Mouse (Mus musculus): ENCODE results near the gene Glrx2. TPM values are rescaled to one million over a fixed set of nuclear protein-coding genes. Genes with fewer than 3 reads are reported as not detected.
A peak's percentile ranks its signal among the peaks of the same experiment; 100 is the strongest.

Gene Glrx2
- polyA plus RNA-seq, 1 experiment = 17.2 TPM

DNA sequence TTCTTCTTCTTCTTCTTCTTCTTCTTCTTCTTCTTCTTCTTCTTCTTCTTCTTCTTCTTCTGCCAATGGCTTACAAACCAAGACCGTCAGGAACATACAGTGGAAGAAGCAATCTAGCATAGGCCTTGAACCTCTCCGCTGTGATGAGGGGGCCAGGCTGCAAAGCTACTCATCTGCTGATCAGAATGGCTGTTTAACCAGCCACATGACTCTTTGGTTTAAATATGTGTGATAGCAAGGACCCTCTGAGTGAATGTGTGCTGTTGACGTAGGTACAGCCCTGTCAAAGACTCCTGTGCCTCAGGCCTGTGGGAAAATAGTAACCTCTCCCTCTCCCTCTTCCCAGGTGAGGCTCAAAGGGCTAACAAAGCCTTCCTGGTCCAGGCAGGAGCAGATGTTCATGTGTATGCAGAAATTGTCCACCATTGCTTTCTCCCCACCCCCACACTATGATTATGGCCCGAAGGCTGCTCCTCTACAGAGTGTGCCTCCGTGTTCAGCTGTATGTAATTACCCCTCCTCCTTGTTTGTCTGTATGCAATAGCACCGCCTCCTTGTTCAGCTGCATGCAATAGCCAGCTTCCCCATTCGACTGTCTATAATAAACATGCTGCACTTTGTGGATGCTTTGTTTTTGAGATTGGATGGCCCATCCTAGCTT is 6.0 kb upstream of the Glrx2 start:
- WGBS = 58% methylated on average over 7 of the region's 7 CpGs
- TF ChIP-seq CTCF (IDR thresholded peaks at IDR 0.05; ENCODE audit: insufficient read depth, low read length) = no peak
- TF ChIP-seq POLR2A (IDR thresholded peaks at IDR 0.05; ENCODE audit: borderline replicate concordance, extremely low read depth, low read depth, low read length) = no peak
- H3K4me1 ChIP-seq (ENCODE audit: control insufficient read depth, insufficient read depth, low read length) = no peaks in the 10 kb centered on the region
- no peak overlapping the region for H3K4me3 ChIP-seq (replicated peaks; ENCODE audit: extremely low read depth, low read depth, low read length)
- no peak for DNase-seq

DNA sequence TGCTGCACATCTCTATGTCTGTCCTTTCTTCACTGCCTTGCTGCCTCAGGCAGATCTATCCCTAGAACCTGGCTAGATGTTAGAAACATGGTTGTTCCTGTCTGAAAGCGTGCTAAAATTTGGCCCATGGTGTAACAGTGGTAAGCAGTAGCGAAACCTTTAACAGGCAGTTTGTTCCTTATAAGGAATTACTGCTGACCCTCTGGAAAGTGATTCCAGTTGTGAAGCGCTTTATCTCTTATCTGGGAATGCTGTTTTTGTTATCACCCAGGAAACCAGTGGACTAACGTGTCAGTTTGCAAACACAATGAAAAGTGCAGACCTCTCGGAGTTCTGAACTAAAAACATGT is 5.5 kb upstream of the Glrx2 start:
- 50% methylated on average over 5 of the region's 5 CpGs for WGBS
- no peak for DNase-seq
- Histone ChIP-seq H3K4me3 (replicated peaks; ENCODE audit: extremely low read depth, low read depth, low read length) (no peak overlapping the region), H3K4me1 (ENCODE audit: control insufficient read depth, insufficient read depth, low read length) (no peaks in the 10 kb centered on the region)
- TF ChIP-seq CTCF (IDR thresholded peaks at IDR 0.05; ENCODE audit: insufficient read depth, low read length) (no peak), POLR2A (IDR thresholded peaks at IDR 0.05; ENCODE audit: borderline replicate concordance, extremely low read depth, low read depth, low read length) (no peak)

- WGBS = 79% methylated on average over 5 of the region's 5 CpGs
- no peak for TF ChIP-seq CTCF (IDR thresholded peaks at IDR 0.05; ENCODE audit: insufficient read depth, low read length)
- no peak for TF ChIP-seq POLR2A (IDR thresholded peaks at IDR 0.05; ENCODE audit: borderline replicate concordance, extremely low read depth, low read depth, low read length)
- DNase-seq = no peak
- Histone ChIP-seq H3K4me1 (ENCODE audit: control insufficient read depth, insufficient read depth, low read length) (no peaks in the 10 kb centered on the region), H3K4me3 (replicated peaks; ENCODE audit: extremely low read depth, low read depth, low read length) (no peak overlapping the region)
Observed at GRCm38 (mm10) chr1:143724456-143725064, 8.4 kb downstream of the Glrx2 start.

GRCm38 (mm10) chr1:143727701-143728445 is 11.7 kb downstream of the Glrx2 start:
- TF ChIP-seq POLR2A (IDR thresholded peaks at IDR 0.05; ENCODE audit: borderline replicate concordance, extremely low read depth, low read depth, low read length) = no peak
- no peak for TF ChIP-seq CTCF (IDR thresholded peaks at IDR 0.05; ENCODE audit: insufficient read depth, low read length)
- Histone ChIP-seq H3K4me1 (ENCODE audit: control insufficient read depth, insufficient read depth, low read length) (no peaks in the 10 kb centered on the region), H3K4me3 (replicated peaks; ENCODE audit: extremely low read depth, low read depth, low read length) (no peak overlapping the region)
- DNase-seq = no peak
- WGBS = 39% methylated on average over 9 of the region's 9 CpGs

DNA sequence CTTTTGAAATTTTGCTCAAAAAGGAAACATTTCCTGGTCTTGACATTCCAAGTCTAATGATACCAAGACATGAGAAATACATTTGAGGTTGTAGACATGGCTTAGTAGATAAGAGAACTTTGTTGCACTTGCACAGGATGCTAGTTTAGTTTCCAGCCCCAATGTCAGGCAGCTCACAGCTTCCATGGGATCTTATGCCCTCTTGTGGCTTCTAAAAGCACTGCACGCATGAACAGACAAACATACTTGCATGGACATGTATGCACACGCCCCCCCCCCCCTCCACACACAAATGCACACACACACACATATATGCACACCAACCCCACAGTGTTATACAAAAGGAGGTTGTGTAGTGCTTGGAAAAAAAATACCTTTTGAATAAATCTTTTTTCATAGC is 14.8 kb downstream of the Glrx2 start:
- no peak for TF ChIP-seq POLR2A (IDR thresholded peaks at IDR 0.05; ENCODE audit: borderline replicate concordance, extremely low read depth, low read depth, low read length)
- TF ChIP-seq CTCF (IDR thresholded peaks at IDR 0.05; ENCODE audit: insufficient read depth, low read length) = 0 out of 2 replicates have a peak, but pooled peaks have one; percentile 14
- no peak overlapping the region for H3K4me3 ChIP-seq (replicated peaks; ENCODE audit: extremely low read depth, low read depth, low read length)
- no peaks in the 10 kb centered on the region for H3K4me1 ChIP-seq (ENCODE audit: control insufficient read depth, insufficient read depth, low read length)
- WGBS = 67% methylated on average over 2 of the region's 2 CpGs
- DNase-seq = no peak

- TF ChIP-seq POLR2A (IDR thresholded peaks at IDR 0.05; ENCODE audit: borderline replicate concordance, extremely low read depth, low read depth, low read length) (no peak), CTCF (IDR thresholded peaks at IDR 0.05; ENCODE audit: insufficient read depth, low read length) (no peak)
- DNase-seq = no peak
- 63% methylated on average over 4 of the region's 4 CpGs for WGBS
- no peaks in the 10 kb centered on the region for H3K4me1 ChIP-seq (ENCODE audit: control insufficient read depth, insufficient read depth, low read length)
- no peak overlapping the region for H3K4me3 ChIP-seq (replicated peaks; ENCODE audit: extremely low read depth, low read depth, low read length)
Observed at GRCm38 (mm10) chr1:143731691-143732090, 15.6 kb downstream of the Glrx2 start.

DNA sequence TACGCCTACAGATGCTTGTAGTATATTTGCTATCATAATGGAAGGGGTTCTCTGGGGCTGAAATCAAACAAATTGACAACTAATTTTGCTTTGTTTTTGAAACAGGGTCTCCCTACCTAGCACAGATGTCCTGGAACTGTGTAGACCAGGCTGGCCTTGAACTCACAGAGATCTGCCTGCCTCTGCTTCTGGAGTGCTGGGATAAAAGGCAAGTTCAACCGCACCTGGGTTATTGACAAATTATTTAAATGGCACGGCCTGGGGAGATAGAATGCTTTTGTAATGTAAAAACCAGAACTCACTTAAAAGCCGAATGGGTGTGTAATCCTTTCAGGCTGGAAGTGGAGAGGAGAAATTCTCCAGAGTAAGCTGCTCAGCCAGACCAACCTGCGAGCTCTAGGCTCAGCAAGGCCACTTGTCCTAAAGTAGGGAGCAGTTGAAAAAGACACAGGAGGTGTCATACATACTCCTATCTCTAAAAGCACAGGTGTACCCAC is 17.8 kb downstream of the Glrx2 start:
- H3K4me1 ChIP-seq (ENCODE audit: control insufficient read depth, insufficient read depth, low read length) = no peaks in the 10 kb centered on the region
- TF ChIP-seq CTCF (IDR thresholded peaks at IDR 0.05; ENCODE audit: insufficient read depth, low read length) (no peak), POLR2A (IDR thresholded peaks at IDR 0.05; ENCODE audit: borderline replicate concordance, extremely low read depth, low read depth, low read length) (no peak)
- WGBS = 79% methylated on average over 5 of the region's 5 CpGs
- DNase-seq = no peak
- H3K4me3 ChIP-seq (replicated peaks; ENCODE audit: extremely low read depth, low read depth, low read length) = no peak overlapping the region

GRCm38 (mm10) chr1:143738811-143739210 is 22.7 kb downstream of the Glrx2 start:
- 9% methylated on average over 11 of the region's 11 CpGs for WGBS
- TF ChIP-seq POLR2A (IDR thresholded peaks at IDR 0.05; ENCODE audit: borderline replicate concordance, extremely low read depth, low read depth, low read length) (no peak), CTCF (IDR thresholded peaks at IDR 0.05; ENCODE audit: insufficient read depth, low read length) (no peak)
- peak; percentile 8 for DNase-seq
- H3K4me3 ChIP-seq (replicated peaks; ENCODE audit: extremely low read depth, low read depth, low read length) = peak overlapping the region; percentile 75
- no peaks in the 10 kb centered on the region for H3K4me1 ChIP-seq (ENCODE audit: control insufficient read depth, insufficient read depth, low read length)
